Mouse (Mus musculus): ENCODE data around the gene Slc37a2.

Slc37a2 gene

DNA sequence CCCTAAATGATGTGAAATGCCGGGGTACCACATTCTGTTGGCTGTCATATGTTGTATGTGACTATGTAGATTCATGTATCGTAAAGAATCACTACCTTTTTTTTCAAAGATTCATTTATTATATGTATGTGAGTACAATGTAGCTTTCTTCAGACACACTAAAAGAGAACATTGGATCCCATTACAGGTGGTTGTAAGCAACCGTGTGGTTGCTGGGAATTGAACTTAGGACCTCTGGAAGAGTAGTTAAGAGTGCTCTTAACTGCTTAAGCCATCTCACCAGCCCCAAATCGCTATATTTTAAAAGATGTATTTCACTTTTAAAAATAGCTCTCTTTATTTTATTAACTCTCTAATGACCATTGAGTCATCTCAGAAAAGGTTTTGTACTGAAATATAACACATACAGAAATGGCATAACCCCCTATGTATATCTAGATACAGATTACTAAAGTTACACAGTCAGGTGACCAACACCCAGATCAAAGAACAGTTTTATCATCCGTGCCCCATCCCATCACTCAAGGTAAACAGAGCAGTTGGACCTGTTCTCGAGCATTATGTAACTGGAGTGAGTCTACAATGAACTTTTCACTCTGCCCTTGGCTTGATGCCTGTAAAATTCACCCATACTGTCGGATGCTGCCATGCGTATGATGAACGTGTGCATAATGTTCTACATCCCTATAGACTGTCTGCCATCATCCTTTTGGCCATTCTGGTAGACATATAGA, 41.0 kb downstream of the Slc37a2 start:
- DNase-seq (ENCODE audit: inconsistent ontology term) = no peak

GRCm38 (mm10) chr9:37213060-37213738, 42.3 kb downstream of the Slc37a2 start:
- no peak for DNase-seq (ENCODE audit: inconsistent ontology term)

GRCm38 (mm10) chr9:37207929-37208411, 47.6 kb downstream of the Slc37a2 start, which contains the start of gene Tmem218:
Gene Tmem218 (plus strand): TSS chr9:37208223.
- peak; percentile 99 for DNase-seq (ENCODE audit: inconsistent ontology term)

GRCm38 (mm10) chr9:37203884-37204283, 51.7 kb downstream of the Slc37a2 start:
- peak; percentile 52 for DNase-seq (ENCODE audit: inconsistent ontology term)

GRCm38 (mm10) chr9:37200414-37200813, 55.1 kb downstream of the Slc37a2 start:
- DNase-seq (ENCODE audit: inconsistent ontology term) = no peak

DNA sequence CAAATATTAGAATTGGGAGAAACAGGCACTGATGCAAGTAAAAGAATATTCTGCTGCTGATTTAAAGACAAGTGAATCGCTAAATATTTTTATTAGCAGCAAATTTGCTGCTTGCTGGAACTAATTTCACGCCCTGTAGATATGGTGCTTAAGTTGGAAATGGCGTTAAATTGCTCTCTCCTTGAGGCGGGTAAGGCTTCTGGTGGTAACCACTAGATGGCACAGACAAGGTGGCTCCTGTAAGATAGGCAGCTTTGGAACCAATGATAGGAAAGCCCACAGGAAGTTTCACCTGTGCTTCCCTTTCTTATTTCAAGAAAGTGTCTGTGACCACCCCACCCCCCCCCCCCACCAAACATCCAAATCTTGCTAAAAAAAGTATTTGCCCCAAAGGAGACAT, 58.5 kb downstream of the Slc37a2 start:
- no peak for DNase-seq (ENCODE audit: inconsistent ontology term)

- no peak for DNase-seq (ENCODE audit: inconsistent ontology term)
These were observed 67.5 kb downstream of the Slc37a2 start for GRCm38 (mm10) chr9:37188024-37188423.

GRCm38 (mm10) chr9:37187407-37187806, 68.1 kb downstream of the Slc37a2 start:
- DNase-seq (ENCODE audit: inconsistent ontology term) = no peak

DNA sequence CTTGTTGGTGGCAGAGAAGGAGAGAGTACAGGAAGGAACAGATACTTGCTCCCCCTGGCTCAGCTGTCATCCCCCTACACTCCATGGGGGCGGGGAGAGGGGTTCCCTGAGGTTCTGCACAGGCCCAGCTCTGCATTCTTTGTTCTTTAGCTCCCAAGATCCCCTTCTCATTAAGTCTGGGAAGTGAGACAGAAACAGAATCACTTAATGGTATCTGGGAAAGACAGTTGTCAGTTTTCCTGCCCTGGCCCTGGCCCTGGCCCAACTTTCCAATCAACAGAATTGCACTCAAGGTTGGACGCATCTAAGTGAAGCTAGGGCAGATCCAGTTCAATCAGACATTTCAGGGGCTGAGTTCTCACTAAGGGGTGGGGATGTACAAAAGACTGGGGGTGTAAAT, 72.4 kb downstream of the Slc37a2 start:
- DNase-seq (ENCODE audit: inconsistent ontology term) = peak; percentile 34

- peak; percentile 55 for DNase-seq (ENCODE audit: inconsistent ontology term)
These were observed 73.9 kb downstream of the Slc37a2 start for GRCm38 (mm10) chr9:37181596-37181995.

DNA sequence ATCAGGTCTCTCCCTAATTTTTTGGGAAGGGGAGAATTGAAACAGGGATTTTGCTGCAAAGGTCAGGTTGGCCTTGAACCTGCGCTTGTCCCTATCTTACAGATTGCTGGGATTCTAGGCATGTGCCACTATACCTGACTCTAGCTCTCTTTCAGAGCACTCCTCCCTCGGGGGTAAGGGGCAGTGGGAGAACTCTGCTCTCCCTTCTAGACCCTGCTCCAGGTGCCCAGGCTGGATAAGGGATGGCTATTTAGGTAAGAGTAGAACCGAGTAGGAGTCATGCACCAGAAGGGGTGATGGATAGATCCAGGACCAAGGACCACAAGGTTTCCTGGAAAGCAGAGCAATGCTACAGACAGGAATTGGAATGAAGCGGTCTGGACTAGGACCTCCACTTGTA, 75.9 kb downstream of the Slc37a2 start:
- no peak for DNase-seq (ENCODE audit: inconsistent ontology term)

DNA sequence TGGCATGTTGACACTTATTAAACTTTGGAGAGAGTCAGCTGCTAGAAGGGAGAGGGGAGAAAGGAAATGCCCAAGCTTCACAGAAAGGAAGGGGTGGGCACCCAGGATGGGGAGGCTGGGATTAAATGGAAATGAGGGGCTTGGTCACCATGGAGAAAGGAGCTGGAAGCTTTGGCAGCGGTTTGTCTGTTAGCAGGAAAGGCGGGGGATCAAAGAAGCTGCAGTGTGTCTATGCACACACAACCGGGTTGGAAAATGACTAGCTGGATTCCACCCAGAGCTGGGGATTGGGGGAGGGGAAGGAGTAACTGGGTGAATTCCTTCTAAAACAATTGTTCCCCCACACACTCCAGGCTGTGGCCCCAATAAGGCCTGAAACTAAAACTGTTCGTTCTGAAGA, 76.6 kb downstream of the Slc37a2 start:
- DNase-seq (ENCODE audit: inconsistent ontology term) = no peak
